Mouse (Mus musculus) regulatory T cell (primary cell): ENCODE measurements around the gene Lima1.

Experiments used
- in situ Hi-C: fragments of 300-600 bp; cut with MboI, MseI; formaldehyde crosslinking; loops from one replicate; pipeline ENCODE4 v1.15.1; 2025; ENCODE audit warnings: high pct_unique_total_duplicates

Lima1 gene

DNA sequence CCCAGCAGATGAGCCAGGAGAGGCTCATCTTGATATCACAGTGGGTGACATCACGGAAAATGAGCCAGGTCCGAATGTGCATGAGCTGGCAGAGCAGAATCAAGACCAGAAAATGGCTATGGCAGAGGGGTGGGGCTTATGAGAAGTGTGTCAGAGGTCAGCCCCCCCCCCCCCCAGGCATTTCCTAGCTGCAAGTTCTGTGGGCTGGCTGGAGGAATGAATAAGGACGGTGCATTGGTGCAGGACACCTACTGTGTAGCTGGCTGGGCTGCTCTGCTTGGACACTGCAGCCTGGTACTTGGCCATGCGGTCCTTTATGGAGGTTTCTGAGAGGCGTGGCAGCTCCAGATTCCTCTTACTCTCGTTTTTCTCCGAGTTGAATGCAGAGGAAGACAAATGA, 69.1 kb downstream of the Lima1 start:
- in situ Hi-C loops, result no loop called here

- in situ Hi-C loops, result no loop called here
Measured at GRCm38 (mm10) chr15:99805673-99806072, 69.6 kb downstream of the Lima1 start.

DNA sequence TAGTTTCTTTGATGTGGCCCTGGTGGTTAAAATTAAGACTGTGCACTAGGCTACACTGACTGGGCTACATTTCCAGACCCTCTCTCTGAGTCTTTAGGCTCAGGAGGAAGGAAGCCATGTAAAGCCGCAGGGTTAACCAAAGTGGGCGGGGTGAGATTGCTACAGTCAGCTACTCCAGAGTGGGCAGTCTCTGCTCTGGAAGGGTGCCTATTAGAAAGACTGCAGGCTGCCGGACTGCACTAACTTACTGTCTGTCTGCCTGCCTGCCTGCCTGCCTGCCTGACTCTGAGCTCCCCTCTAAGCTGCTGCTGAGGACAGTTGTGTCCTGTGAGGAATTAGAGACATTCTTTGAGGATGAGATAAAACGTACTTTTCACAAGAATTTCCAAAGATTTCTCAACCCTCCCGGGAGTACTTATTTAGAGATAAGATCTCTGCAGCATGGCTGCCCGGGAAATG, 72.0 kb downstream of the Lima1 start:
- in situ Hi-C loops, result no loop called here

- in situ Hi-C loops, result no loop called here
Measured at GRCm38 (mm10) chr15:99801885-99802572, 73.2 kb downstream of the Lima1 start.

DNA sequence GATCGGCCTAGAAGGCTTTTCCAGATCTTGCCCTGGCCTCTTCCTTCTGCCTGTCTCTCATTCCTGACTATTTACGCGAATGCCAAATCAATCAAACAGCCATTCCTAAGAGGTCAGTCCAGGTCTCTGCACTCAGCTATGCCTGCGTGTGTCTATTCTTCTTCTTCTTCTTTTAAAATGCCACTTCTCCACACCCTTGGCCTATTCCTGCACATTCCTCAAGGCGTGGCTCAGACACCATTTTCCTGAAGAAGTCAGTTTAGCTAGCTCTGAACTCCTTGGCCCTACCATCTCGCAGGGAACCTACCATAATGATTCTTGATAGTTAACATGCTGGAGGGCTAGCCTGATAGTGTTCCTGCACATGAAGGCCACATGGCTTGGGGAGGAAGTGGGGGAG, 75.5 kb downstream of the Lima1 start:
- in situ Hi-C loops, result loop anchor here (5.0 kb wide), 1 partner anchor 103 kb away; no protein-coding TSS in a partner anchor

DNA sequence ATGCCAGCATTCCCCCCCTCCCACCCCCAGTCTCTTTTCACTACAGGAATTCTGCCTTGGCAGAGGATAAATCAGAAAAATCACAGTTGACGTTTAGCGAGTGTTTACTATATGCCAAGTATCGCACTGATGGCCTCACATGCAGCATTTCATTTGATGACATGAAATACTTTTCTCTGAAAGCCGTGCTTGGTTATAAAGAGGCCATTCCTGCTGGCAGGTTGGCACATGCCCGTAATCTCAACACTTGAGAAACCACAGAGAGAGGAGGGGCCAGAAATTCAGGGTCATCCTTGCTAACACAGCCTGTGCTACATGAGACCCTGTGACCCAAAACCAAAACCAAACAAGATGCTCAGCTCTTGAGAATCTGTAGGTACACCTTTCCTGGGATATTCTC, 77.4 kb downstream of the Lima1 start:
- in situ Hi-C loops, result loop anchor here (5.0 kb wide), 1 partner anchor 104 kb away; no protein-coding TSS in a partner anchor

GRCm38 (mm10) chr15:99796735-99797134, 78.5 kb downstream of the Lima1 start:
- in situ Hi-C loops, result loop anchor here (5.0 kb wide), 1 partner anchor 106 kb away; no protein-coding TSS in a partner anchor

- in situ Hi-C loops, result loop anchor here (5.0 kb wide), 1 partner anchor 106 kb away; no protein-coding TSS in a partner anchor
Measured at GRCm38 (mm10) chr15:99796066-99796465, 79.2 kb downstream of the Lima1 start.

- in situ Hi-C loops, result no loop called here
Measured at GRCm38 (mm10) chr15:99792221-99792815, 82.9 kb downstream of the Lima1 start.

- in situ Hi-C loops, result no loop called here
Measured at GRCm38 (mm10) chr15:99791003-99791402, 84.3 kb downstream of the Lima1 start.

- in situ Hi-C loops, result no loop called here
Measured at GRCm38 (mm10) chr15:99790464-99790863, 84.8 kb downstream of the Lima1 start.

DNA sequence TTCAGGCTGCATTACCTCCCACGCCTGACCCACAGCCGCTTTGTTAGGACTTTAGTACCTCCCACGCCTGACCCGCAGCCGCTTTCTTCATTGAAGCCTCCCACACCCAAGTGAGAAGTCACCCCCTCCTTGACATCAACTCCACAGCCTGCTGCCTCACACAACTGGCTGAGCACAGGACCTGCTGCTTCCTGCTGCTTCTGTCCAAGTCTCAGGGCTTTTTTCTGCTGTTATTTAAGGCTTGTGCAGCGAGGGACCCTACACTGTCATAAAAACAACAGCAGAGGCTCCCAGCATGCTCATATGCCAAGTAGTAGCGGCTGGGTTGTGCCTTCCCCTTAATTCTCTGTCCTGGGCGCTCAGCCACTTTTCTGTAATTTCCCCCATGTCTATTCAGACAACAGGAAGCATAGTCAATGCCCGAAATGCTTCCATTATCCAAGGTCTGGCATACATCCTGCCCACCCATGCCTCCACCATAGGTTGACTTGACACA, 87.6 kb downstream of the Lima1 start:
- in situ Hi-C loops, result no loop called here

GRCm38 (mm10) chr15:99778677-99779335, 96.5 kb downstream of the Lima1 start:
- in situ Hi-C loops, result no loop called here

GRCm38 (mm10) chr15:99778148-99778547, 97.1 kb downstream of the Lima1 start:
- in situ Hi-C loops, result no loop called here

DNA sequence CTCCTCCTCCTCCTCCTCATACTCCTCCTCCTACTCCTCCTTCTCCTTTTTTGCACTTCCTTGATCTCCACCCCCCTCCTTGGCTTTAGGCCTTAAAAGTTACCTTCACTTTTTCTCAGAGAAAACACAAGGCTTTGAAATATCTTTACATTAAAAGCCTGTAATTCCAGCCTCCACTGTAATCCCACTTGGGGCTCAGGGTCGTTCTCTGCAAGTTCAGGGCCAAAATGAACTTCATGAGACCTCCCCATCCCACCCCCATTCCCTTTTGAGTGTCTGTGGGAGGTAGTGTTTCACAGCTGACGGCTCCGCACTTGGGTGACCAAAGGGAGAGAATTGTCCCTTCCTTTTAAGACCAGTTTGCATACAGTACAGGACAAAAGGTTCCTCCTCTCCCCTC, 102.3 kb downstream of the Lima1 start:
- in situ Hi-C loops, result loop anchor here (5.0 to 25.0 kb wide), 2 partner anchors 46 to 911 kb away; partner anchors contain the start of genes Cox14 and Kmt2d

DNA sequence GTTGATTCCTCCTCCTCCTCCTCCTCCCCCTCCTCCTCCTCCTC, 102.6 kb downstream of the Lima1 start, which contains the start of gene Cers5:
Cers5 (minus strand) TSS at position 5 of the 44 bp plus-strand sequence.
- in situ Hi-C loops, result loop anchor here (5.0 to 25.0 kb wide), 2 partner anchors 45 to 910 kb away; partner anchors contain the start of genes Cox14 and Kmt2d

DNA sequence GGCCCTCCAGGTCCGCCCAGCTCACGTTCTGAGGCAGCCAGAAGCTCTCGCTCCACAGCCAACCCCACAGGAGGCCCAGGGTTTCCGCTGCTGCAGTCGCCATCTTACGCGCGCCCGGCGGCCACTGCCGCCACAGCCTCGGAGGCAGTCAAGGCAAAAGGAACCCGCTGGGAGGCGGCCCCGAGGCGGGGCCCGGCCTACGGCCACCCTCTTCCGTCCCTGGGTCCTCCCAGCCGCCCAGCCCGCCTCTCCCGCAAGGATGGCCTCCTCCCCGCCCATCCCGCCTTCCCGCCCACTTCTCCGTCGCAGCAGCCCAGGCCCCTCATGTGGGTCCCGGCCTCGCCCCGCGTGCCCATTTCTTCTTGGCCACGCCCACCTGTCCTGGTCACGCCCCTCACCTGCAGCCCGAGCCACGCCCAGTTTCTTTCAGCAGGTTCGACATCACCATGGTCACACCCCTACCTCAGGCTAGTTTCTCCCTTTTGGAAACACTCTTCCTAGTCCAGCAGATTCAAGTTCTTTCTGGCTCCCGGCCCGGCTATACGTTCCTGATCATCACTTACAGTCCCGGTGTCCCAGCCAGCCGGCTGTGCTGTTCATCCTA, 102.9 kb downstream of the Lima1 start:
- in situ Hi-C loops, result loop anchor here (5.0 to 25.0 kb wide), 2 partner anchors 45 to 910 kb away; partner anchors contain the start of genes Cox14 and Kmt2d

GRCm38 (mm10) chr15:99771601-99772276, 103.5 kb downstream of the Lima1 start:
- in situ Hi-C loops, result loop anchor here (5.0 to 25.0 kb wide), 2 partner anchors 44 to 909 kb away; partner anchors contain the start of genes Cox14 and Kmt2d

DNA sequence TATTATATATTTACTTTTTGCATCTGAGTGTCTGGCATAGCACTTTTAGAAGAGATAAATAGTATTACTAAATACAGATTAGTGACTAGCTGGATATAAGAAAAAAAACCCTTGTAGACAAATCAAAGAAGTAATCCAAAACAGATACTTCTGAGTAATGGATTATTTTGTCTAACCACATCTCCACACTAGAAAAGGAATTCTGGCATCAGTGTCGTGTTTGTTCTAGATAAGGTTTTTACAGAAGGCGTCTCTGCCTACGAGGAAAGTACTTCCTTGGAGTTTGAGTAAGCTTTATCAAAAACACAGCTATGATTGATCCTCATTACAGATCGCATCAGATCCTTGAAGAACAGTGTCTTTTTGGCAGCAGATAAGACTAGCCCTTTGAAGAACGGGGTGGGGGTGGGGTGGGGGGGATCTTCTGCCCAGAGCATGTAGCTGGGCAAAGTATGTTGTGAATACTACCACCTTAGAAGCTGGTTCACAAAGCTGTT, 104.2 kb downstream of the Lima1 start:
- in situ Hi-C loops, result loop anchor here (5.0 to 25.0 kb wide), 2 partner anchors 44 to 909 kb away; partner anchors contain the start of genes Cox14 and Kmt2d

GRCm38 (mm10) chr15:99768761-99769160, 106.5 kb downstream of the Lima1 start:
- in situ Hi-C loops, result loop anchor here (25.0 kb wide), 1 partner anchor 906 kb away; the partner anchor contains the start of gene Kmt2d

DNA sequence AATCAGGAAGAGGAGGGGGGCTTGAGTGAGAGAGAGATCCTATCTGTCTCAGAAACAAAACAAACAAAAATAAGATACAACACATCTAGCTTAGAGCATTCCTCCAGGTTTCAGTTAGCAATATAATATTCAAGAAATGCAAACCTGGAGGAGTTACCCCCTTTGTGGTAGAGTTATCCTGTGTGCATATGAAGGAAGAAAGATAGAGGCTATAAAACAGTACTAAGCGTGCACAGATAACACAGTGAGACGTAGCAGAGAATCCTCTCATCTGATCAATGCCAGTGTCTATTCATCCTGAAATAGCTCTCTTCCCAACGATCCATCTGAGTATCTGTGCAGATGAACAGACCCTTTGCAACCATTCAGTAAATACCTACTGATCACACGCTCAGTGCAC, 107.8 kb downstream of the Lima1 start:
- in situ Hi-C loops, result loop anchor here (25.0 kb wide), 1 partner anchor 905 kb away; the partner anchor contains the start of gene Kmt2d
